Mouse (Mus musculus) spleen, adult 2 months (tissue): ENCODE measurements at regions not wholly inside any gene's neighbourhood (a gene's known extent, or its start where the extent isn't known, plus 50 kb on each side); places are given as distances from the start of the nearest gene placed in this dataset.

ENCODE experiments used
- DNase-seq, 2 experiments: peaks; one replicate each; pipeline versions ENCODE4 v3.0.0 to v3.0.0-alpha.2; 2012 to 2021; ENCODE audit warnings: low spot score in 2 of 2, low read depth in 1 of 2
- H3K27ac ChIP-seq: fragments of 200-500 bp; 2 replicates; pipeline ENCODE4 v1.5.1; 2012; ENCODE audit warnings: low read length, inconsistent platforms; ENCODE audit not compliant: insufficient read depth
- H3K27me3 ChIP-seq: fragments of 200-500 bp; 2 replicates; pipeline ENCODE4 v1.6.1; 2012; ENCODE audit warnings: mild to moderate bottlenecking, moderate library complexity, low read length, inconsistent platforms; ENCODE audit not compliant: control insufficient read depth, insufficient read depth
- H3K36me3 ChIP-seq: fragments of 200-500 bp; 2 replicates; pipeline ENCODE4 v1.6.1; 2012; ENCODE audit warnings: mild to moderate bottlenecking, low read length, inconsistent platforms; ENCODE audit not compliant: control insufficient read depth, insufficient read depth
- H3K4me1 ChIP-seq: fragments of 200-500 bp; 2 replicates; pipeline ENCODE4 v1.6.1; 2011; ENCODE audit warnings: inconsistent platforms; ENCODE audit not compliant: control insufficient read depth, insufficient read depth, insufficient read length
- H3K4me3 ChIP-seq: fragments of 200-500 bp; 2 replicates; pipeline ENCODE4 v1.5.1; 2011; ENCODE audit warnings: mild to moderate bottlenecking, inconsistent platforms; ENCODE audit not compliant: insufficient read depth, insufficient read length; ENCODE audit errors: extremely low read depth
- CTCF ChIP-seq: fragments of 200-500 bp; IDR thresholded peaks from 2 replicates; pipeline ENCODE4 v1.5.1; 2011; ENCODE audit warnings: mild to moderate bottlenecking, inconsistent platforms; ENCODE audit not compliant: insufficient read depth, insufficient read length, insufficient replicate concordance; ENCODE audit errors: extremely low read depth
- POLR2A ChIP-seq: fragments of 200-500 bp; IDR thresholded peaks from 2 replicates; pipeline ENCODE4 v1.6.1; 2011; ENCODE audit warnings: low read depth, low read length, inconsistent platforms
- WGBS: fragments of 180-500 bp; shearing (Covaris S2); methylation state at CpG from one replicate; pipeline ENCODE4 v1.1.7; 2018; 5-methylcytosine and 5-hydroxymethylcytosine counted together

- Histone ChIP-seq H3K27me3 (no peaks in the 10 kb centered on the region), H3K4me1 (no peaks in the 10 kb centered on the region), H3K4me3 (no peak overlapping the region), H3K36me3 (no peaks in the 10 kb centered on the region), H3K27ac (no peak overlapping the region)
- WGBS, result 91% methylated on average over 1 of the region's 1 CpGs
- DNase-seq, result no peak
- no peak for TF ChIP-seq CTCF
- no peak for TF ChIP-seq POLR2A
These were observed 53.2 kb upstream of the Dnajc1 start for GRCm38 (mm10) chr2:18445809-18446208.
